Mouse (Mus musculus): ENCODE measurements at regions not wholly inside any gene's neighbourhood (a gene's known extent, or its start where the extent isn't known, plus 50 kb on each side); places are given as distances from the start of the nearest gene placed in this dataset.

DNA sequence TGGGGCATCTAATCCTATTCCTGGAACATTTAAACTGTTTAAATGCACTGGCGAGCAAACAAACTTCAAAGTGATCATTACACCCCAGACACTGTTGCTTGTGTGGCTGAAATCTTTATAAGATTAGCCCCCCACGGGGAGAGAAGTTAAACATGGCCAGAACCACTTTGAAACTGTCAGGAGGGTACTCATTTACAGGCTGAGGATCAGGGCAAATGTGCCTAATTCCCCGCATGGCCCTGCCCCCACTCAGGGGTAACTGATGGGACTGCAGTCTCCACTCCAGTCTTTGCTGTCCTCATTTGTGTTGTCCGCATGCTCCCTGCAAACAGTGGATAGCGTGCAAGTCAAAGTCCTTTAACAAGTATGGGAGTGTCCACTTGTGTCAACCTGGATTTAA is 258.9 kb upstream of the BC052040 start:
- no peak for DNase-seq

DNA sequence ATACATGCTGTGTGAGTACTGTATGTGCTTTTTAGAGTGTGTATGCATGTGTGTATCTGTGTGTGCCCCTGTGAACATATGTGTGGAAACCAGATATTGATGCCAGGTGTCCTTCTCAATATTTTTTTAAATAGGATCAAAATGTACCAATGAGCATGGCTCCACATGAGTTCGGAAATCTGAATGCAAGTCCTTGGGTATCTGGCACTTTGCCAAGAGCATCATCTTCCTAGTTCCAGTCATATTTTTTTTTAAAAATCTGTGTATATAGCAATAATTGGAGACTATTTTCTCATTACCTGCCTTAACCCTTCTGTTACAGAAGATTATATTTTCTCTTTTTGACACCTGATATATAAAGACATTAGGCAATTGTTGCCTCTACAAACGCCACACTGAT is 255.0 kb upstream of the BC052040 start:
- DNase-seq: no peak

DNA sequence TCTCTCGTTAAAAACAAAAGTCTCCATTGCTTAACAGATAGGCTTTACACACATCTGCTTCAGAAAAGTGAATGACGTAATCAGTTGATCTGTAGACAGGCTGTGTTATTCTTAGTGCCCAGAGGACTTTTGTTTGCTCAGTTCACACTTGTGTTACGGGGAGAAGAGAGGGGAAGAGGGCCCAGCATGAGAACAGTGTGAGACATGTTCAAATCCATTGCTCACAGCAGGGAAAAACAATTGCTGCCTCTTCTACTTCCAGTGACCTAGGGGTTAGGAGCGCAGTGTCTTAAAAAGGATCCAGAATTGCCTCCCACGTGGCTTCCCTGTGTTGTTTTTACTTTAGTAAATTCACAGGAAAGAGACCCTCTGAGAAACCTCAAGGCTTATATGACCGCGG is 243.3 kb upstream of the BC052040 start:
- DNase-seq: no peak

DNA sequence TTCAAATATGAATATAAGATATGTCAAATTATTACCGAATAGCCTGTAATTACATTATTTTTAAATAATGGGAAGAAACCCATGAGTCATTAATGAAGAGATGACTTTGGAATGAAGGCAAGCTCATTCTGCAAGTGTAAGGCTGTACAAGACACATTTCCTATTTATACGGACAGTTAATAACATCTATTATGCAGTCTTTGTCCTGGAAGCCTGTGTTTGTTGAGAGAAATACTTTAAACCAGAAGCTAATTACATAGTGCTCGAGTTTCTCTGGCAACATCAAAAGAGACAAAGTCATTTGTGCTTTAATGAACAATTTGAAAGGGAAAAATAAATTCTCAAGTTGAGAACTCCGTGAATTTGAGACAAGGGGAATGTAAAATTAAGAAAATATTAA is 242.5 kb upstream of the BC052040 start:
- no peak for DNase-seq

DNA sequence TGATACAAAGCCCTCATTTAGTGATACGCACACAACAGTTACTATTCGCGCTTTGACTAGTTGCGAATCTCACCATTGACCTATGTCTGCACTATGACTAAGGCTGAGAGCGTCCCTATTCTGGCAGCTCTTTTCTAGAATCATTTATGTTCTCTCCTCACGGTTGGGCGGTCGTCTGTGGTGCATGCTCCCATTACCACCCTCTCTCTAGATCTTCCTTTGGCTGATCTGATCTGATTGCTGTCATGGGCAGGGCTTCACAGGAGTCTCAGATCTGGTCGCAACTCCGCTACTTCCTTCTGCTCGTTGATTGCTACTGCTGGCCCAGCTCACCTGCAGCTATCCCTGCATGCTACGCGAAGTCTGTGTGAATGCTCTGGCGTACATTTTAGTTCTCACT is 239.2 kb upstream of the BC052040 start:
- no peak for DNase-seq

DNA sequence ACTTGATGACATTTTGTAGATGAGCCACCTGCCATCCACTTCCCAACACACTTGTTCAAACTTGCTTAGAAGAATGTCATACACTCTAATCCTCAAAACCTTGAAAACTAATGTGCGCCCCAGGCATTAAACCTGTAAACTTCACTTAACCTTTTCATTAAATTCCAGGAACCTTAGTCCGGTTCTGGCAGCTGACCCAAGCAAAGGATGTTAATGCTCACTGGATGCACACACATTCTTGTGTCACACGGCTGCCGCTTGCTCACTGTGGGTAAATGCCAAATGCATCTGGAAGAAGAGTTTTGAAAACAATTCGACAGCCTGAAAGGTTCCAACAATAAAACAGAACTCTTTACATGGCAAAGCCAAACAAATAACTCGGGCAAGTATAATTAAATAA is 235.0 kb upstream of the BC052040 start:
- no peak for DNase-seq

DNA sequence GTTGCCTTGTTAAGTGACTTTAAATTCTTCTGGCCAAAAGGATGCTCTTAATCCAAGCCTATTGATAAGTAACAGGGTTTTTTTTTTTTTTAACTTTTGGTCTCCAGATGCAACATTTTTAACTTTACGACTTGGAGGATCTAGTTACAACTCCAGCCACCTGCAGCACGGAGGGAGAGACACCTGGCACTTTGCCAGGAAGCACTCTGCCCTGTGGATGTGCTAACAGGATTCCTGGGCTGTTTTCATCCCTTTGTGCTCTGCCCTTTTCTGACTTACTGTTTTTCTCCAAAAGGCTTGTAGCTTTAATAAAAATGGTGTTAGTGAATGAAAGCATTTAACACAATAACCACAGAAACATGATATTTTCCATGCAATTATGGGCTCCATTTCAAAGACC is 233.3 kb upstream of the BC052040 start:
- peak; percentile 24 for DNase-seq

DNA sequence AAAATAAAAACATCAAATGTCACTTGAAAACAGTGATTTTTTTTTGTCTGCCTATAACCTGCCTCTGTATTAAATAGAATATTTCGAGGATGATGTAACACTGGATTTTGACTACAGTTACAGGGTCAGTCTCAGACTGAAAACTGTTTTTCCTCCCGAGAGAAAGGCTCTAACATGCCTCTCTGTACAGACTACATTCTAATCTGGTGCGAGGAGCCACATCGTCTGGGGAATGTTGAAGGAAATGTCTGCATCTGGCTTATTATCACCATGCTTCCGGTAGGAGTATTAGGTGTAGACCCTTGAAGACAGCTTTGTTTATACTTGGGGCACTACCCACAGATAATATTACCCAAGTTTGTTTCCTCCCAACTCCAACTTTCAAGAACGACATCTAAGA is 210.4 kb upstream of the BC052040 start:
- DNase-seq: no peak

DNA sequence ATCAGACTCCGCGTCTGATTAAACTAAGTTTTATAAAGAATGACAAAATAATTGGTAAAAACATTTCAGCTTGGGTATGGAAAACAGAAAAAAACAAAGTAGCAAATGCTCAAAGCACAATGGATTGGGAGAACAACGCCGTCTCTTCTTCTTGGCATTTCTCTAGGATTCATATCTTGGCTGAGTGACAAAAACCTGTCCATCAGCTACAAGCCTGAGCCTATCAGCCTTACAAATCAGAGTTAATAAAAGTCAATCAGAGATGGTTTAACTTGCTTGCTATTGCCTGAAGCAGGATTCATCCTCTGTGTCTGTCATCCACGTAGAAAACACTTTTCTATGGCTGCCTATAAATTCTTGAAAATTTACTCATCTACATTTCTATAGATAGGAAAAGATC is 206.2 kb upstream of the BC052040 start:
- DNase-seq: no peak

DNA sequence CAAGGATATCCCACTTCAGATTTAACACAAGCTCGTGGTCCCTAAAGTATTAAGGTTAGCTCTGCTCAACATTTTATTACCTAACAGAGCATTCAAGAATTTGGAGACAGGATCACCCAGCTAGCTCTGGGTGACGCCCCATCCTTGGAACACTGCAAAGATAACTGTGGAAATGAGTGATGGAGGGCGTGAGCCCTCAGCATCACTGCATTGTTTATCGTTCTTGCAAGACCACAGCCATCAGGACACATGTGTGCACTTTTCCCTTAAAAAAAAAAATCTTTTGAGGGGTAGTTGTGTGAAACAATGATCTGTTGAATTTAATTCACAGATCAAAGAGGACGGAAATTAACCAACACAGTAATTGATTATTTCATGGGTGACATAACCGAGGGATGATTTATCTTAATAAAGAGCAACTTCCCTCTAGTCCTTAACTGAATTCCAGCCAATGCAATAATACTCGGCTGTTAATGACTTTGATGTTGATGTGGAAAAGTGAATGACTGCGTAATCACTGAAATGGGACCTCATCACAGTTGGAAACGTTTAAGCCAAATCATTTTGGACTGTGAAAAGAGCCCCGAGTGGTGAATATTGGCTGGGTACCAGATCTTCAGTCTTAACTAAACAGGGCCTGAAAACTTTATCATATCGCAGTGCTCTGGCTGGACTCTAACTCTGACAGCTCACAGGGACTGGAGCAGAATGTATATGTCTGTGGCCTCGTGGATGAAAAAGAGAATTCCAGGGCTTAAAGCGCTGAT is 196.9 kb upstream of the BC052040 start:
- DNase-seq: no peak

DNA sequence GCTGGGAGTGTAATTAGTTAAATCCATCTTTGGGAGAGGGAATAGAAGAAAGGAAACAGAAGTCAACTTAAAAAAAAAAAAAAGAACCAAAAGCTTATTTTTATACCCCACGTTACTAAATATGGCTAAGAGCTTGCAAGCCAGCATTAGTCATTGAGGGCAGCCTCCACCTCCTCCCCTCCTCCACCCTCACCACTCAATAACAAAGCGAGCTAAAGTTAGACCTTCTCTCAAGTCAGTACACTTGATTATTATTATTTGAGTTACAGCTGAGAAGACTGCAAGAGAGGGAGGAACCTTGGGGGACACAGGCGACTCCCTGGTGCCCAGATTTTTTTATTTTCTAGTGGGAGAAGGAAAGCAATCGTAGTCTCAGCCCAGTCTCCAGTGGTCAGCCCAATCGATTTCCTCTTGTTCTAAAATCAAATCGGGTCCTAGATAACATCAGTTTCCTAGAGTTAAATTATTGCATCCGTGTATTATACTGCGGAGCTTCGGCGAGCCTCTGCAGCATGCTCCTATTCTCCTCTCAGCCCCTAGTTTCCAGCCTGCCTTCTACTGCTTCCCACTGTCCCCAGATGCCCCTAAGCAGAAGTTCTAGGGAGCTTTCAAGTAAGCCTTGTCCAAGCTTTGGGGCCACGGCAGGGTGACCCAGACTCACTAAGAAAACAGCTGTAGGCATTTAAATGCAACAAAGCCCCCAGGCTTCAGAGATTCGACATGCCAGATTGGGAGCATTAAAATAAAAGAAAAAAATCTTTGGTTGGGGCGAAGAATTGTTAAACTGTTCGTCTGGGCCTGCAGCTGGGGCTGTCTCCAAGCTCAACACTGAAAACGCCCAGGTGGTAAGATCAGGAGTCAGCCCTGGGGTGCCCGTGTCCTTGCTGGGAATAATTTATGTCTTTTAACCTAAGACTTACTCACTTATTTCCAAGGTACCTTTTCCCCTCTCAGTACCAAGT is 196.0 kb upstream of the BC052040 start:
- DNase-seq: no peak

DNA sequence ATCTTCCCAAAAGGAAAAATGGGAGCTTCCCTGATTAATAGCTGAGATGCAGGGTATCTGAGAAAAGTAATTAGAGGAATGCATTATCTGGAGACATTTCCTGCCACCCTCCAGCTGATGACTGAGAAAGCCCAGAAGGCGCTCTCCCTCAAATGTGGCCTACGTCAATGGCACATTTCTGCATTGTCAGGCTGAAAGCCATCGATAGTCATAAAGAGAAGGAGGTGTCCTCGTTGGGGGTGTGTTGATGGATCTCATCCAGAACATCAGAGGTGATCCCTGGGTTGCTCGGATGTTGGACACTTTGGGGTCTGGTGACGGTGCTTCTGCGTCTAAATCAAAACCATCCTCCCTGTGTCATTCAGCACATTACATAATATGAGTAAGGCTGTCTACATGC is 189.9 kb upstream of the BC052040 start:
- no peak for DNase-seq

DNA sequence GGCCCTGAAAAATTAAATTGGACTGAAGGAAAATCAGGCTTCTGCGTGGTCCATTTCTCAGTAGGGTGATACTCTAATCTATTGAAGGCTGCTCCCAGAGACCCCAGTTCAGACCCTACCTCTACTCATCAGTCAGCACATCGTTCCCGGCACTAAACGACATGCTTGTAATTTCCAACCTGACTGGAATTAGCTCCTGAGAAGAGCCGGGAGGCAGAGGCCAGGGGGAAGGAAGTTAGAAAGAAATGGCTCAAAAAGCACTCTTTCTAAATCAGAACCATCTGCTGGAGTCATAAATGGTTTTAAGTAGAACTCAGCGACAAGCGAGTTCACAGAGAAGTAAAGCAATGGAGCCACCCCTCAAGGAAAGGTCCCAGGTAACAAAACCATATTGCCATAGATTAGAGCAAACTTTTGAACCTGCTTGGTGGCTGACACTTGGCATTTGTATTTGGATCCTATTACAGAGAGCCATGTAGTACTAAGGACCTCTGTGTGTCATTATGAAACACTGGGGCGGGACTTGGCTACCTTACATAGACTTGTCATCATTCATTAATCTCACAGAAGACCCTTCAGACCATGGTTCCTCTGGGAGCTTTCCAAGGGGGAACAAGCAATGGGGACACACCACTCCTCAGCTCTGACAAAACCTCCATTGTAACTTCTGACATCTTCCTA is 189.3 kb upstream of the BC052040 start:
- DNase-seq: no peak

DNA sequence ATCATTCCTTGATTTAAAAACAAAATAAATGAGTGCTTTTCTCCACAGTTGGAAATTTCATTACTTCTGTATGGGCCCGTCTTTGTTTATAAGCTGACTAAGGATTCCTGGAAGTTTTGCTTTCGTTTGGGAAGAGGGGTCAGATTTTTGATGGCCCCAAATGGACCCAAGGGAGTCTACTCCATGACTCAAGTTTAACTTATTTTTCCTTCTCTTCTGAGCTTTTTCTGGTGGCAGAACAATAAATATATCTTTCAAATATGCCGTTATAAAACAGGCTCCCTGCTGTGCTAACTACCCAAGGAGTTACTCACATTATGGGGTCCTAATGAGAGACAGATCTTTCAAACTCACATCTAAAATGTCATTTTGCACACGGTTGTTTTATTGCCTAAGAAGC is 187.4 kb upstream of the BC052040 start:
- DNase-seq: no peak

DNA sequence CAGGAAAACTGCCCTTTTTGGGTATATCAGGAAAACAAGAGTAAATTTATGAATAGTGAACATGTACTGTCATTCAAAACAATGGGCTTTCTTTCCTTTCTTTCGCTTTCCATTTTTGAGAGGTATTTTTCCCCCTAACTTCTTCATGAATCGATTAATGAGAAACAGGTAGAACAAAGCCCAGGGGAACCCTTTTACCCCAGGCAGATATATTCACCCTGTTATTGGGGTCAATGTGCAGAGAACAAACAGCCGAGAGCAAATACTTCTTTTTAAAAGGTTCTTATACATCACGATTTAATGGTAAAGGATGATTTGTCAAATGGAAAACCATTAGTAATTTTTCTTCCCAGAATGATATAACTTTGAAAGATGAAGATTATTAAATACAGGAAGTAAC is 183.0 kb upstream of the BC052040 start:
- no peak for DNase-seq

DNA sequence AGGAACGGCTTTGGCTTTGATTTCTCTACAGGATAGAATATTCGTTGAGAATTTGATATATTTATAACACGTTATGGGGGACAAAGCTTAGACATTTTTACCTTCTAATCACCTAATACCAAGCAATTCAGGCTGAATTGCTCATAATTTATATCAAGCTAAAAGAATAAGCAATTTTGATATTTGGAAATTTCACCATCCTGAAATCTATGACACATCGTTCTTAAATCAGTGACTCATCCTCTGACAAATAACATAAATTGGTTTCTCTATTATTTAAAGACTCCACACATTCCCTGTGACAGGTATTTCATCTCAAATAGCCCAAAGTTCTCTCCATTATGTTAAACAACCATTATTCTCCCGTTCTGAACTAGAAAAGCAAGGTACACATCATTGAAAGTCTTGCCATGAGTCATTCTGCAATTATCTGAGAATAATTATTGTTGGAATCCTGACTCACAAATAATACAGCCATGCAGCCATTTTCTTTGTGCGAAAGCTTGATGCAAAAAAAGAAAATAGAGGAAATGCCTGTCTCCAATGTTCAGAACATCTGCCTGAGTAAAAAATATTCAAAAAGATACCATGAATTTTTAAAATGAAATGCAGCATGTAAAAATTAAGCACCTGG is 182.3 kb upstream of the BC052040 start:
- DNase-seq: no peak

DNA sequence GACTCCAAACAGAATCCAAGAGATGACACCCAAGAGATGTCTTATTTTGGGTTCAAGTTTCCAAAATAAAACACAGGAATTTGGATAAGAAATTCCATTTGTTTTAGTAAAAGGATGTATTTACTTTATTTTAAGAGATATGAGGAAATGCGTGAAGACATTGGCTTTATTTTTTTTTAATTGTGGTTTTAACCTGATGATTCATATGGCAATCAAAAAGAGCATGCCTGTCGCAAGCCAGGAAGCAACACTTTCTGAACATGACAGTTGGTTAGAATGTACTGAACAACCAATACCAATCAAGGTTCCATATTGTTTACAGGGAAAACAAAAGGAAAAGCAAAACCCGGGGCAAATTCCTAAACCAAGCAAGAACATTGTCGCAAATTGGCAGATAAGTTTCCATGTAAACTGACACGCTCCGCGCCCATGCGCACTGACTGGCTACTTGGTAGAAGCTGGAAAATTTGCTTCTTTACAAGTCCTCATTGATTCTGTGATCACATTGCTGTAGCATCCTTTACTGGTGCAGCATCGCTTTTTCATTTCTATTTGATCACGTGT is 181.4 kb upstream of the BC052040 start:
- no peak for DNase-seq

DNA sequence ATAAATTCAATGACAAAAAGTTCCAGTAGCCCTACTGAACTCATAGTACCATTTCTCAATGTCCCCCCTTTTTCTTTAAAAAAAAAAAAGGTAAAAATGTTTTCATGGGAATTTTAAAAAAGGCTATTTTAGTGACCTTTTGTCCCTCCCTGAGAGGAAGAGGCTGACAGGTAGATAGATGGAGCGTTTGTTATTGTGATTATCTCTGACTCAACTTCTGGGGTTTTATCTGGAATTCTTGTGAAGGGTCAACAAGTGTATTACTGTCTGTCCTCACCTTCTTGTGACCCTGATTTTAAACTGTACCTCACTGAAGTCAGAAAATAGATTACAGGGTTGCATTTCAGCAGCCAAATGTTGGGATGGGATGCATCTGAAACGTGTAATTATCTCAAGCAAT is 179.3 kb upstream of the BC052040 start:
- no peak for DNase-seq

DNA sequence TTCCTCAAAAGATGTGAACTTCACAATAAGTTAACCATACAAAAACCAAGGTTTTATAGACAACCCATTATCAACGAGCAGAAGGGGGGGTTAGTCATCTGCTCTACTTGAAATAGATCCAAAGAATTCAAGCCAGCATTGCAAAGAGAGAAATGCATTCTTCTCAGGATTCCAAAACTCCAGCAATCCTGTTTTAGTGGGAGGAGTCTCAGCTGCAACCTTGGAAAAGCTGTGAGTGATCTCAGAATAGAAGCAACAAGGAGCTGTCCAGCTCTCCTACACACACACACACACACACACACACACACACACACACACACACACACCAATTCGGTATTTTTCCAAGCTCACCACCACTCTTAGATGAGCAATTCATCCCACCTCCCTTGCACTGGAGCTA is 149.0 kb upstream of the BC052040 start:
- DNase-seq: no peak

DNA sequence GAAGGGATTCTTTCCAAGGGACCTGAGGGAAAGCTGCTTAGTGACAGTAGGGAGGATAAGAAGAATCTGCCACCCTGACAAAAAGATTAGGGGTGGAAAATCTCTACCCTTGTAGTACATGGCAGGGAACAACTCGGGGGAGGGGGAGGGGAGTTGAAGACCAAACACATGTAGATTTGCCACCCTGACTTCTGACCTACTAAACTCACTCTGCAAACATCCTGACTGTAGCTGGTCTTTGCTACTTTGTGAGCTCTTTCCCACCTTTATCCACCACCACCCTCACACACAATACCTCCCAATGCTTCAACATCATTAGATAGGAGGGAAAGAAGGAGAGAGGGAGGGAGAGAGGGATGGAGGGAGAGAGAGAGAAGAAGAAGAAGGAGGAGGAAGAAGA is 140.4 kb upstream of the BC052040 start:
- no peak for DNase-seq

DNA sequence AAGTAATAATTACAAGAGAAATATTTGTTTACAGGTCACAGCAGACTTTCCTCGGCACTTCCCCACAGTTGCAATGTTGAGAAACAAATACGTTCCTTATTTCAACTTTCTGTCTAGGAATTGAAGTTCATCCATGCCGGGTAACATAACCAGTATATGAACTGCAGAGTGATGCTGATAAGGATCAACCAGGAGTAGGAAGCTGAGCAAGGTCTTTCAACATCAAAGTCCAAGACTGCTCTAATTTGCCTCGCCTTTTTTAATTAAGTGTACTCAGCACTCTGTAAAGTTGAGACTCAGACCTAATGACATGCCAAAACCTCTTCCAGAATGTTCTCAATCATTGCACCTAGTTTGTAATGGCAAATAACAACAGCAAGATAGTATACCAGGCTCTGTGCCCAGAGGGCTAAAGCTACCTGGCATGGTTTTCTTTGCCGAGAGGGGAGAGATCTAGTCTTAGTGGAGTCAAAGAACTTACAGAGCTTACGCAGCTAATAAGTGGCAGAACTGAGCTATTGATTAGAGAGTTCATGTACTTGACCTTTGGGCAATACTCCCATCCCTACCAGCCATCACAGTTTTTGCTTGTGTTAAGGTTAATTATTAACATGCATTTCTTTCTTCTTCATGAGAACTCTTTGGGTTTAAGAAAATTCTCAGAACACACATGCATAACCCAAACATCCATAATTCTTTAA is 131.6 kb upstream of the BC052040 start:
- no peak for DNase-seq

DNA sequence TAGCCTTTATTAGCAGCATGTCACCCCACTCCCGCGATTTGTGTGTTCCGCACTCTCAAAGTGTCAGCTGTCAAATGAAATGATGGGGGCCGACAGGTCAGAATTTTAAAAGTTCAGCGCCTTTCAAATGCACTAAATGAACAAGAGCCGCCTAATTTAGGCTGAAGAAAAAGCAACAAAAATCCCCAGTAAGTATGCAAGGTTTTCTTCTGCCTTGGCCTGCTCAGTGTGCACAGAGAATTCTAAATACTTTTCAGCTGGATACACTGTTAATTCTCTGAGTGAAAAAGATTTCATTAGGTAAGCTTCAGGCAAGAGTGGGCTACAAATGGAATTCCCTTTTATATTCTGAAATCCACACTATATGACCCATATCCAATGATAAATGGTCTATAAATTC is 125.9 kb upstream of the BC052040 start:
- DNase-seq: no peak
